Mouse (Mus musculus): ENCODE results near the gene BC048403.

DNA sequence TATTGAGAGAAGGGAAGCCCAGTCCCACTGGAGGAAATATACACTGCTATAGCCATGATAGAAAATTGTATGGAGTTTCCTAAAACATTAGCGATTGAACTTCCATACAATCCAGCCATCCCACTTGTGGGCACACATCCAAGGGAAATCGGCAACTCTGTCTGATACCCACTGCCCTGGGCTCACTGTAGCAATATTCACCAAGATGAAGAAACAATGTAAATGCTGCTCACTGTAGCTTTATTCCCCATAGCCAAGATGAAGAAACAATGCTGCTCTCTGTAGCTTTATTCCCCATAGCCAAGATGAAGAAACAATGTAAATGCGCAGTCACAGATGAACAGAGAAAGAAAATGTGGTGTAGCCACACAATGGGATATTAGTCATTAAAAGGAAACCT, 2.5 kb upstream of the BC048403 start:
- TF ChIP-seq CTCF (conservative IDR thresholded peaks at IDR 0.05; ENCODE audit: low read length) (no peak), POU5F1 (IDR thresholded peaks at IDR 0.05; ENCODE audit: borderline replicate concordance, low read length) (no peak)

All from E14TG2a.4 (cell line).